Mouse (Mus musculus) bone marrow, adult 2 months (tissue): ENCODE data around the gene Dennd1a.

Source experiments
- CTCF ChIP-seq: fragments of 200-500 bp; IDR thresholded peaks from 2 replicates; pipeline ENCODE4 v1.5.1; 2011; ENCODE audit warnings: low read length, control low read depth; ENCODE audit not compliant: control insufficient read depth, insufficient read depth
- POLR2A ChIP-seq: fragments of 200-500 bp; IDR thresholded peaks from 2 replicates; pipeline ENCODE4 v1.6.1; 2011; ENCODE audit warnings: low read depth, mild to moderate bottlenecking, control low read depth, low read length, borderline replicate concordance; ENCODE audit not compliant: control insufficient read depth

- TF ChIP-seq CTCF, result no peak
- TF ChIP-seq POLR2A, result no peak
Observed at GRCm38 (mm10) chr2:38182283-38182682, 104.9 kb downstream of the Dennd1a start.
